Mouse (Mus musculus): Measurements from ENCODE around the gene Ccdc157. TPM values are rescaled to one million over a fixed set of nuclear protein-coding genes. Genes with fewer than 3 reads are reported as not detected.
"Not testable (repeated sequence)": the region's sequence is repeated elsewhere in the genome, so short reads cannot be mapped to it uniquely, and the experiment has no call there.

The Ccdc157 gene
- total RNA-seq, 2 experiments from 2014 or later: 3.3 to 5.6 TPM

- no peak for DNase-seq
- intact Hi-C loops (cut with DNase I; ENCODE audit: low total_unique reads): no loop called here
Measured at GRCm38 (mm10) chr11:4112033-4112432, 48.1 kb downstream of the Ccdc157 start.

- DNase-seq: no peak
- intact Hi-C loops (cut with DNase I; ENCODE audit: low total_unique reads): no loop called here
Measured at GRCm38 (mm10) chr11:4108691-4109090, 51.4 kb downstream of the Ccdc157 start.

DNA sequence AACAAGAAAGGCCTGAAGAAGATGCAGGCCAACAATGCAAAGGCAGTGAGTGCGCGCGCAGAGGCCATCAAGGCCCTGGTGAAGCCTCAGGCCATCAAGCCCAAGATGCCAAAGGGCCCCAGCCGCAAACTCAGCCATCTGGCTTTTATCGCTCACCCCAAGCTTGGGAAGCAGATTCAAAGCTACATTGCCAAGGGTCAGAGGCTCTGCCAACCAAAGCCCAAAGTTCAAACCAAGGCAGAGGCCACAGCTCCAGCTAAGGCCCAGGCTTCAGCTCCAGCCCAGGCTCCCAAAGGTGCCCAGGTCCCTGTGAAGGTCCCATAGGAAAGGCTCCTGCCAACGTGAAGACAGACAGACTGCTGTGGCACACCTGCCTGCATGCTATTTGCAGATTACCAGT lies 52.2 kb downstream of the Ccdc157 start:
- DNase-seq; intact Hi-C loops (cut with DNase I; ENCODE audit: low total_unique reads): not testable (repeated sequence)

DNA sequence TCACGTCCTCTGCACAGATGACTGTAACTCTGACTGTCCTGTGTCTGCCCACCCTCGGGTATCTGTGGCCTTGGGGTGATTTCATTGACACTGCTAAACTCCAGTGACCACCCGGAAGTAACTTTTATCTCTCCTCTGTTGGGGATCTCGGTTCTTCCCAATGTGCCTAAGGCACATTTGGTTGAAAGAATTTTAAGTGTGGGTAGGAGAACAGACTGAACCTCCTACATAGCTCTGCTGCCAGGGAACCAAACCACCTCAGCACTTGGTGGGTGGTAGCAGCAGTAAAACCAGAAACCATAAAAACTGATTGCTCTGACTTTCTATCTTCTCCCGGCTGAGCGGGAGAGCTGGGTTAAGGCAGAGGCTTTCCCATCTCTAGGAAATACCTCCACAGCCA lies 54.6 kb downstream of the Ccdc157 start:
- no peak for DNase-seq
- intact Hi-C loops (cut with DNase I; ENCODE audit: low total_unique reads): no loop called here

GRCm38 (mm10) chr11:4104989-4105388 lies 55.1 kb downstream of the Ccdc157 start:
- intact Hi-C loops (cut with DNase I; ENCODE audit: low total_unique reads): no loop called here
- no peak for DNase-seq

GRCm38 (mm10) chr11:4103522-4103921 lies 56.6 kb downstream of the Ccdc157 start:
- intact Hi-C loops (cut with DNase I; ENCODE audit: low total_unique reads): no loop called here
- no peak for DNase-seq

- DNase-seq: no peak
- intact Hi-C loops (cut with DNase I; ENCODE audit: low total_unique reads): no loop called here
Measured at GRCm38 (mm10) chr11:4101851-4102250, 58.2 kb downstream of the Ccdc157 start.

- no peak for DNase-seq
- intact Hi-C loops (cut with DNase I; ENCODE audit: low total_unique reads): no loop called here
Measured at GRCm38 (mm10) chr11:4099447-4099846, 60.6 kb downstream of the Ccdc157 start.

DNA sequence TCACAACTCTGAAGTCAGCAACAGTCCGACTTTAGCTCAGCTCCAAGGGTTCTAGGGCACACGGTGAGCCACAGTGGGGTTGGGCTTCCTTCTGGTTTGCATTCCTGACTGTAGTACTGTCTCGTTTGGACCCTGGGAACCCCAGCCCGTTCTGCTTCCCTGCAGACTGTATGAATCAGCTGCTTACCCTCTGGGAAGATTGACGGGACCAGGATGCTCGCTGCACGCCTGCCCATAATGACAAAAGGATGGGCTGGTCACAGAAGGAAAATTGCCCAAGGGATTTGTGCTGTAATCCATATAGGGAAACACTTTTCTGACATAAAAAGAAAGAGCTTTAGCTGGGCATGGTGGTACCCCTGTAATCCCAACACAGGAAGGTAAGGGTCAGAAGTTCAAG lies 61.3 kb downstream of the Ccdc157 start:
- intact Hi-C loops (cut with DNase I; ENCODE audit: low total_unique reads): no loop called here
- no peak for DNase-seq

DNA sequence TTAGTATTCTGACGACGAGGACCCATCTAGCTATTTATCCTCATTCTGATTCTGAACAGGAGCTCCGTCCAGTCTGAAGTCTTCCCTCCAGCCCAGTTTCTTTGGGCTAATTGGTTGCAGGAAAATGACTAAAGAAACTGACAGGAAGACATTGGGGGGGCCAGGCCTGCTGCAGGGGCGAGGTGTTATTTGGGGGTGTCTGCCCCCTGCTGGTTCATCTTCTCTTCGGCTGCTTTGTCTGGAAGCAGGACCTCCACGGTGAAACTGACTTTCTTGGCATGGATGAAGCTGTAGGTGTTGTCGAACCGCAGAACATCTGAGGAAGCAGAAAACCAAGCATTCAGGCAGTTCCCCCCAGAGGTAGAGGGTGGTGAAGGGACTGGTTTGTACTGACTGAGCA lies 62.0 kb downstream of the Ccdc157 start:
- intact Hi-C loops (cut with DNase I; ENCODE audit: low total_unique reads): no loop called here
- DNase-seq: no peak

DNA sequence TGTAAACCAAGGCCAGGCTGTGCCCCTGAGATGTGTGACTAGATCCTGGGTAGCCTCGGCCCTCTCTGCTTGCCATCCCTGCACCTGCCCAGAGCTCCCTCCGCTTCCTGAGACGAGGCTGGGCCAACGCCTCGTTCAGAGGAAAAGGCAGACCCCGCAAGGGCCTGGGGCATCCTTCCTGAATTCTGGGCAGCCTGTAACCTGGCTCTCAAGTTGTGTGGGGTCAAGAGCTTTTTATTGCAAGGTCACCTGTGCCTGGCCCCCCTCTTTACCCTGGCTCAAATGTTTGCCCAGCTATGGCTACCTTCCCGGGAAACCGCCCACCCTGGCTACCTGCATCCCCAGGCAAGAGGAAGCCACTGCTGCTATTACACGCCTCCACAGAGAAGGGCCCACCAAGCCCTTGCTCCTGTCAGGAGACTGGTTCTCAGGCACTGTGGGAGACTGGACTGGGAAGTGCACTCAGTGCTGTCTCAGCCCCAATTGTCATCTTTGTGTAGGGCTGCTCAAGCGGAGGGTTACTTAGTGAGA lies 62.9 kb downstream of the Ccdc157 start:
- DNase-seq: no peak
- intact Hi-C loops (cut with DNase I; ENCODE audit: low total_unique reads): no loop called here

DNA sequence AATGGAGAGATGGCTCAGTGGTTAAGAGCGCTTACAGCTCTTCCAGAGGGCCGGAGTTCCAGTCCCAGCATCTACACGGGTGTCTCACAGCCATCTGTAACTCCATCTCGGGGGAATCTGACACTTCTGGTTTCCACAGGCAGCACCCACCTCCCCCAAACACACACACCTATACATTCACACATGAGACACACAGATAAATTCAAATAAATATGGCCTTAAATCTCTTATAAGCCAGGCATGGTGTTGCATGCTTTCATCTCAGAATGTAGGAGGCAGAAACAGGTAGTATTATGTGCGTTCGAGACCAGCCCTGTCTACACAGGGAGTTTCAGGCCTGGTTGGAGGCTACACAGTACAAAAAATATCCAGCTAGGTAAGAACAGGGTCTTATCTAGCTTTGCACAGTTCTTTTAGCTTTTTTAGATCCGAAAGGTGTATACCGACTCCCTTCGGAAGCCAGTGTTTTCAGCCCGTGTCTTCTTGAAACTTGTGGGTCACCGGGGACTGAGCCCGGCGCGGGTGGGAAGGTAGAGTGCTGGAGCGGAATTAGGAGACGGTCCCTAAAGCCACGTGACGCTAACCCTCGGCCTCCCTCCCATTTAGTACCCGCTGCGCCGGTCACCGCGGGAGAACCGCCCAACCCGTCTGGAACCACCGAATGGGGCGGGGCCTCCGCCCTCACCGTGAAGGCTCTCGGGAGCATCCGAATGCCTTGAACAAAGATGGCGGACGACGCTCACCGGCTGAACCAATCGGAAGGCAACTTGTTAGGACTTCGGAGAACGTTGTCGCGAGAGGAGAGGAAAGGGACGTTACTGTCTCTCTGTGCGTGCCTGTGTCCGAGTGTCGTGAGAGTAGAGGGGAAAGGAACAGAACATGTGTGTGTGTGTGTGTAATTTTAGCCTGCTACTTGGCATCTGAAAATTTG lies 63.8 kb downstream of the Ccdc157 start:
- DNase-seq: peak; percentile 99
- intact Hi-C loops (cut with DNase I; ENCODE audit: low total_unique reads): no loop called here

- peak; percentile 49 for DNase-seq
- intact Hi-C loops (cut with DNase I; ENCODE audit: low total_unique reads): no loop called here
Measured at GRCm38 (mm10) chr11:4095171-4096053, 64.7 kb downstream of the Ccdc157 start, which contains the start of gene Mtfp1. TSS of gene Mtfp1 (minus strand) at chr11:4095445.

DNA sequence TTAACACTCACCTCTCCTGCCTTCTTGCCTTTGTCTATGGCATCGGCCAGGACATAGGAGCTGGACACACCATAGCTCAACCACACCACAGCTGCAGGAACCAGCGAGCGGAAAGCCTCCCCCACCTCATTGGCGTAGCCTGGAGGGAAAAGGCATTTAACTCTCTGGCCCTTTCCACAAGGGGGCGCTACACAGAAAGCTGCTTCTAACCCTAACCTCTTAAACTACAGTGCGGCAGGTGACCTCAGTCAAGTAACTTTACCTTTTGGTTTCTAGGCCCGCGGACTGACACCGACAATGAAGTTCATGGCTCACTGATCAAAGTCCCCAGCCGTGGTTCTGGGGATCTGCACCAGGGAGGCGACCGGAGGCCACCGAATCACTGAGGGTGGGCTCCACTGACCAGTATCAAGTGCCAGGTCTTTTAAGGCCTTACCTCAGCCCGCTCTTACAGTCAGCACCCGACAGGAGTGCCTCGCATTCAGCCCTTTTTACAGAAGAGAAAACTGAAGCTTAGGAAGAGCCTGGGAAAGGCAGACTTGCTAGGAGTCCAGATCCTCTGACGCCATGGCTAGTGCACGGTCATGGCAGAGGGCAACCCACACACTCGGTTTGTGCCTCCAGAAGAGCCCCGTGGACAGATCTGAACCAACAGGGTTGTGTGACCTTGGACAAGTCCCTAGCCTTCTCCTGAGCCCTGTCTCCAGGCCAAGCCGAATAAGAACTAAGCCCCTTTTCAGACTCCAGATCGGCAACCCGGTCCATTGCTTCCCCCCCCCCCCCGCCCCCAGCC lies 65.5 kb downstream of the Ccdc157 start:
- DNase-seq: peak; percentile 50
- intact Hi-C loops (cut with DNase I; ENCODE audit: low total_unique reads): no loop called here

GRCm38 (mm10) chr11:4093459-4094377 lies 66.4 kb downstream of the Ccdc157 start:
- intact Hi-C loops (cut with DNase I; ENCODE audit: low total_unique reads): no loop called here

More at GRCm38 (mm10) chr11:4093459-4094377, 66.4 kb downstream of the Ccdc157 start:
- DNase-seq: no peak
